Mouse (Mus musculus) skeletal muscle tissue, postnatal 0 days (tissue): ENCODE results near the gene Gm49416. TPM values are rescaled to one million over a fixed set of nuclear protein-coding genes. Genes with fewer than 3 reads are reported as not detected.

Experiments used
- microRNA-seq, 2 experiments: library from miRNA; unstranded; fragments of <30 nt; microRNA quantifications; one replicate each; pipeline ENCODE4; 2016
- polyA plus RNA-seq: library from polyadenylated mRNA; unstranded; fragments of >200 nt; fragmentation: Nextera tagmentation; extraction: Ambion mirVana; gene quantifications from 2 replicates; pipeline ENCODE4 v1.2.1, GENCODE M21; 2015

Gm49416 gene
- polyA plus RNA-seq = not detected in 2 replicates

DNA sequence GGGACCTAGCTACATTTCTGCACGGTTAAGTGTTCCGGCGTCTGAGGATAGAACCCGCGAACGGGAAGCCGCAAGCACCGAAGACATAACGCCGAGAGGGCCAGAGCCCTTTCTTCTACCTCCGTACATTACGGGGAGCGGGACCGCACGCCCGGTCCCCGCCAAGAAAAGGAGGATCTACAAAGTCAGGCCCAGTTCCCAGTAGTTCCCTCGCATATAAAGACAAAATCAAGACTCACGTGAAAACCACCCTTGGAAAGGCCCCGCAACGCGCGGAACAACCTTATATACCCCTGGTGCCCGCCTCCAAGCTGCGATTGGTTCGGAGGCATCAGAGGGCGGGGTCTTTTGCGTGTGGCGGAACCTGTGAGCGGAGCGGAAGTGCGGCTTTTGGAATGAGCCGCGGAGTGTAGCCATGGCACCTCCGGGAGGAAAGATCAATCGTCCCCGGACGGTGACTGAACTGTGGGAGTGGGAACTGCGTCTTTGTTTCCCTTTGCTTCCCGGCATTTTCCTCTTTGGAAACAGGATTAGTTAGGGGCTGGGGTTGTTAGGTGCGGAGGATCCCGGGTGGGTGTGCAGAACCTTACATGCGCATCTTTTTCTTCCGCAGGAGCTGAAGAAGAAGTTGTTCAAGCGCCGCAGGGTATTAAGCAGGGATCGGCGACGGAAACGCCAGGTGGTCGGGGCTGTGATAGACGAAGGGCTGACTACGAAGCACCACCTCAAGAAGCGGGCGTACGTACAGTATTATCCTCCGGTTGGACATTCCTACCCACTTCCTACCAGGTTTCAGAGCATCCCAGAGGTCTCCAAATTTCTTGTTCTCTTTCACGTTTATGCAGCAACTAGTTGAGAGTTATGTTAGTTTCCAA is at the start of gene Gm49416, which contains the start of gene 1810009A15Rik:
Gene Gm49416 (plus strand): TSS at position 416 of the 875 bp plus-strand sequence.
Gene 1810009A15Rik (plus strand): TSS at position 343 of the 875 bp plus-strand sequence.

DNA sequence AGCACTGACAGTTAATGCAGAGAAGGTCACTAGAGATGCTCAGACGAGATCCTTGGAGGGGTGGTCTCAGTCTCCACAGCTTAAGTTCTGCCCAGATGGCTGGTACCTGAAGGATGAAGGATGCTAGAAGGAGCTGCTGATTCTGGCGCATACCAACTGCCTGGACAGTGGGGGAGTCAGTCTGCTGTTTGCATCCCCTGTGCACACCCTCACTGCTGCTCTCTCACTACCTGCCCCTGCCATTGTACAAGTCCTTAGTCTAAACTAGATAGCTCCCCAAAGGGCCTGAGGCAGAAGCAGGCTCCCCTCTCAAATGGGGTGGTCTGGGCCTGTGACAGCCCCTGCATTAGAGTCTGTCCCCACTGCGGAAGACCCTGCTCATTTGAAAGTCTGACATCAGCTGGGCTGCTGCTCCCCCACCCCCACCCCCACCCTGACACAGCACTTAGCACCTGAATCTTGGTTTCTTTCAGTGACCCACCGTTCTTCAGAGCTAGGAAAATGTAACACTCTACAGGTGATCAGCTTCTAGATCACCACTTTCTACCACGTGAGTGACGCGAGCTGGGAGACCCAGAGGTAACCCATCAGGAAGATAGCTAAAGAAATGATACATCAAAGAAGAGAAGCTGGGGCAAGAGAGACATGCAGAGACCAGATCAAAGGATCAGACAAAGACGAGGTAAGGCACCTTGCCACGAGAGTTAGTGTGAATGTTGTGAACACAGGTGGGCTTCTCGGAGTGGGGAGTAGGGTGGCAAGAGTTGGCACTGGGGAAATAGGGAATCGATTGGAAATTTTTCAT is 49.4 kb upstream of the Gm49416 start, which contains the start of gene Gng3:
Gene Gng3 (minus strand): TSS at position 92 of the 805 bp plus-strand sequence.

DNA sequence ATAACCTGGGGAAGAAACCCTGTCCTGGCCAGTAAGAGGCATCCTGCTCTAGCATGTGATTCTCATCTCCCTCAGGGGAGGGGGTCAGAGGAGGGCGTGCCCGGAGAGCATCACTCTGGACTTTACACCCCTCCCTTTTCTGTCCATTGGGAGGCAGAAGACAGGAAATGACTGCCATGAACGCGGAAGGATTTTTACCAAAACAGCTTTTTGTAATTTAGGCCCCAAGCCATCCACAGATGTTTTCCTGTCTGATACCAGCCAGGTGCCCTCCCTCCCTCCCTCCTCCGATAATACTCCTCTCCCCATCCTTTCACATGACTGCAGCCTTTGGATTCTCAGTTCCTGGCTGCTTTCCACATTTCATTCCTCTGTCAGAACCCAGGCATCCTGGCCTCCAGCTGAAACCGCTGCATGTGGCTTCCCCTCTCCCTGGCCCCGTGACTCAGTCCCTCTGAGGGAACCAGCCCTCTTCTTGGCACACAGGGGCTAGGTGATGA is 38.3 kb upstream of the Gm49416 start, which contains the start of gene Lrrn4cl:
Gene Lrrn4cl (plus strand): TSS at position 367 of the 500 bp plus-strand sequence.

GRCm38 (mm10) chr19:8871267-8872186 is 17.2 kb upstream of the Gm49416 start, which contains the start of gene Ubxn1:
Ubxn1 (plus strand) TSS chr19:8871496.

GRCm38 (mm10) chr19:8880311-8881033 is 8.3 kb upstream of the Gm49416 start, which contains the start of gene Uqcc3:
Uqcc3 (minus strand) TSS chr19:8880923.

GRCm38 (mm10) chr19:8883616-8884015 is 5.1 kb upstream of the Gm49416 start, which contains the start of the genes Lbhd1 and Gm49403:
Lbhd1 (plus strand) TSS chr19:8883732.
Gm49403 (plus strand) TSS chr19:8883930.

DNA sequence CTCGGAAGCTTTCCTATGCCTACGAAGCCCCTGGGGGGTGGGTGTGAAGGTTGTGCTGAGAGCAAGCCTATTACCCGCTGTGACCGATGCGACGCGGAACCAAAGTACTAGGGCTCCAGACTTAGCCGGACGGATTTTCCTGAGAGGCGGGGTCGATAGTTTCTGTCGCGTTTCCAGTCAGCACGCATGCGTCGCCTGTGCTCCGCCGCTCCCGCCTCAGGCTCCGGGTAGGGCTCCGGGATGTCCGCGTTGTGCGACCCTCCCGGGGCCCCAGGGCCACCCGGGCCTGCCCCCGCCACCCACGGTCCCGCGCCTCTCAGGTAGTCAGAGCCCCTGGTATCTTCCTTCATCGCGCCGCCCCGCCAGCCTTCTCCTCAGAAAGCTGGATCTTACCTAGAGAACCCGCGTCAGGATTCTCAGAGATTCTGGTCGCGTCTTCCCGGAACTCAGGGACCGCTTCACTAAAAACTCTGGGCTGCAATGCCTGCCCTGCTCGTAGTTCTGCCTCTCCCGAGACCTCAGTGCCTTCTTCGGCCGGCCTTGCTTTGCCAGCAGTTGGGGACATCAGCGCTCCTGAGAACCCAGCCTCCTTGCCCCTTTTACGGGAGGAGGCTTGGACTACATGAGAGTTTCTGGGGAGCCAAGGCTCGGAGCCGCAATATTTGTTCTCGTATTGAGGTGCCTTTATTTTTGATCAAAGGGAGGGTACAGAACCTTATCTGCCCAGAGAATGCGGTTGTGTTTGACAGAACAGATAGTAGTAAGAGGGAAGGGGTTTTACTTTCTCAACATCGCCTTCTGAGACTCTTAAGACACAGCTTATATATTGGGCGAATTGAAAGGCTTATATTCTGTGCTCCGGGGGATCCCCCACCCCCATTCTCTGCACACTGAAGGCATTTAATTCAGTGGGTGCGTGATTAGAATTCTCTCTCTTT is 4.4 kb downstream of the Gm49416 start, which contains the start of gene Ints5:
Gene Ints5 (plus strand): TSS at position 177 of the 938 bp plus-strand sequence.

GRCm38 (mm10) chr19:8897865-8898495 is 9.3 kb downstream of the Gm49416 start, which contains the start of gene Ganab:
Ganab (plus strand) TSS chr19:8898071.

GRCm38 (mm10) chr19:8920073-8920736 is 31.5 kb downstream of the Gm49416 start, which contains the start of gene B3gat3:
B3gat3 (plus strand) TSS chr19:8920374.

GRCm38 (mm10) chr19:8929224-8930088 is 40.7 kb downstream of the Gm49416 start, which contains the start of the genes Rom1 and Eml3:
Rom1 (minus strand) TSS chr19:8929356.
Eml3 (plus strand) TSS chr19:8929552.

GRCm38 (mm10) chr19:8941515-8942217 is 52.9 kb downstream of the Gm49416 start, which contains the start of gene Mta2:
Mta2 (plus strand) TSS chr19:8941875.

Small RNA genes lying within 50 kb of the gene (microRNA-seq; reads per million reads assigned to microRNA genes)
- 0 to 0.21 reads per million in 2 experiments for gene Mir5136

Other genes starting within 250 kb of the Gm49416 start
- gene Chrm1, start 225.1 kb upstream of the Gm49416 start, polyA plus RNA-seq = 0.02 and 0.03 TPM in 2 replicates
- gene Slc3a2, start 165.6 kb upstream of the Gm49416 start, polyA plus RNA-seq = 43.4 and 65.1 TPM in 2 replicates
- gene Wdr74, start 153.1 kb upstream of the Gm49416 start, polyA plus RNA-seq = 39.3 and 41.2 TPM in 2 replicates
- 0.66 TPM in 1 of 2 replicates, not detected in the other for gene 1700092M07Rik, start 148.2 kb upstream of the Gm49416 start, polyA plus RNA-seq
- 66.0 and 69.0 TPM in 2 replicates for gene Stx5a, start 147.5 kb upstream of the Gm49416 start, polyA plus RNA-seq
- gene Nxf1, start 131.9 kb upstream of the Gm49416 start, polyA plus RNA-seq = 54.0 and 56.1 TPM in 2 replicates
- gene Tmem223, start 117.9 kb upstream of the Gm49416 start, polyA plus RNA-seq = 154 and 161 TPM in 2 replicates
- 45.0 and 52.0 TPM in 2 replicates for gene Tmem179b, start 114.5 kb upstream of the Gm49416 start, polyA plus RNA-seq
- gene Taf6l, start 102.5 kb upstream of the Gm49416 start, polyA plus RNA-seq = 13.8 and 14.2 TPM in 2 replicates
- 106 and 107 TPM in 2 replicates for gene Polr2g, start 90.3 kb upstream of the Gm49416 start, polyA plus RNA-seq
- 1.4 and 1.6 TPM in 2 replicates for gene Zbtb3, start 86.4 kb upstream of the Gm49416 start, polyA plus RNA-seq
- 18.6 and 18.7 TPM in 2 replicates for gene Ttc9c, start 69.6 kb upstream of the Gm49416 start, polyA plus RNA-seq
- gene Hnrnpul2, start 68.9 kb upstream of the Gm49416 start, polyA plus RNA-seq = 2.9 and 3.4 TPM in 2 replicates
- not detected in 2 replicates for gene AC129217.1, start 59.2 kb upstream of the Gm49416 start, polyA plus RNA-seq
- 25.2 and 79.5 TPM in 2 replicates for gene Bscl2, start 51.5 kb upstream of the Gm49416 start, polyA plus RNA-seq
- gene Gng3, start 49.7 kb upstream of the Gm49416 start, polyA plus RNA-seq = 0.43 and 0.46 TPM in 2 replicates
- gene Lrrn4cl, start 38.2 kb upstream of the Gm49416 start, polyA plus RNA-seq = 8.7 and 11.7 TPM in 2 replicates
- gene Ubxn1, start 17.4 kb upstream of the Gm49416 start, polyA plus RNA-seq = 164 and 180 TPM in 2 replicates
- gene Uqcc3, start 8.0 kb upstream of the Gm49416 start, polyA plus RNA-seq = 91.7 and 93.1 TPM in 2 replicates
- gene Lbhd1, start 5.2 kb upstream of the Gm49416 start, polyA plus RNA-seq = 28.4 and 33.6 TPM in 2 replicates
- not detected in 2 replicates for gene Gm49403, start 5.0 kb upstream of the Gm49416 start, polyA plus RNA-seq
- 34.6 and 42.1 TPM in 2 replicates for gene 1810009A15Rik, start 73 bp upstream of the Gm49416 start, polyA plus RNA-seq
- gene Ints5, start 4.1 kb downstream of the Gm49416 start, polyA plus RNA-seq = 14.6 and 15.7 TPM in 2 replicates
- 23.3 and 26.7 TPM in 2 replicates for gene Ganab, start 9.1 kb downstream of the Gm49416 start, polyA plus RNA-seq
- 25.2 and 29.5 TPM in 2 replicates for gene B3gat3, start 31.4 kb downstream of the Gm49416 start, polyA plus RNA-seq
- gene Rom1, start 40.4 kb downstream of the Gm49416 start, polyA plus RNA-seq = 3.1 and 3.5 TPM in 2 replicates
- gene Eml3, start 40.6 kb downstream of the Gm49416 start, polyA plus RNA-seq = 12.5 and 14.2 TPM in 2 replicates
- 51.8 and 59.1 TPM in 2 replicates for gene Mta2, start 52.9 kb downstream of the Gm49416 start, polyA plus RNA-seq
- gene Tut1, start 64.9 kb downstream of the Gm49416 start, polyA plus RNA-seq = 13.4 and 14.3 TPM in 2 replicates
- gene Eef1g, start 78.1 kb downstream of the Gm49416 start, polyA plus RNA-seq = 377 and 401 TPM in 2 replicates
- gene Ahnak, start 100.4 kb downstream of the Gm49416 start, polyA plus RNA-seq = 65.9 and 67.3 TPM in 2 replicates
- 1.4 and 2.8 TPM in 2 replicates for gene Scgb1a1, start 199.0 kb downstream of the Gm49416 start, polyA plus RNA-seq
- gene Asrgl1, start 246.7 kb downstream of the Gm49416 start, polyA plus RNA-seq = 10.7 and 14.1 TPM in 2 replicates